Mouse (Mus musculus): ENCODE data around the gene Dot1l. TPM values are rescaled to one million over a fixed set of nuclear protein-coding genes. Genes with fewer than 3 reads are reported as not detected.

Dot1l gene
- total and polyA plus RNA-seq, 3 experiments = 8.7 to 118 (median 105) TPM

DNA sequence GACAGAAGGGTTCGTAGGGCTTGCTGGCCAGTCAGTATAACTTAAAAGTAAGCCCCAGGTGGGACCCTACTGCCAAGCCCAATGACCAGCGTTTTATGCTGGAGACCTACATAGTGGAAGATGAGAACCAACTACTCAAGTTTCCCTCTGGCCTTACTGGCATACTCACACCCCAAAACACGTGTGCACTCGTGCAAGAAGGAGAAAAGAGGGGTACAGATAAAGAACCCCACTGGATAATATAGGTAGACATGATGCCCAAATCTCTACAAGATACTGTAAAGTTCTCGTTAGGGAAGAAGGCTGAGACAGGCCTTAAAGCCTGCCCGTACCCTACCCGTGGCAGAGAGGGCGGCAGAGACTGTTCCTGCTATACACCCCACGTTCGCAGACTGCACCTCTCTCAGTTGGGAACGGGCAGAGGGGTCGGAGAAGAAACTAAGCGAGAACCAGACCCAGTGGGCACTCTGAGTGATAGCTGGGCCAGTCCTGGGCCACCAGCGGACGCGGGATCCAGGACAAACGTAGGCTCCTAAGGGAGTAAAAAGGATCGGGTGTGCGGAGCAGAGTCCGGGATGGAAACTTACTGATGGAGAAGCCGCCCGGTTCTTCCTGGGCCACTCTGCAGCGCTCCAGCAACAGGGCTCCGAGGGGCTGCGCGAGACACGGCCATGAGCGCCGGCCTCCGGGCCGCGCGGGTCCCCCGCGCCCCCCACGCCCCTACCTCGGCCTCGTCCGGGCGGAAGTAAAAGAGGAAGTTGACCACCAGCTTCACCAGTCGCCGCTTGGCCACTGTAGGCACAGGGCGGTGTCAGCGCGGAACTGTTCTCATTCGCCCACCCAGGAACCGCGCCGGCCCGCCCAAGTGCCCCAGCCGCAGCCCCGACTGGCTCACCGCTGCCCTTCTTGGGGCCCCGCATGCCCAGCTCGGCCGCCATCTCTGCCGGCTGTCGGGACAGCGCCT is 42.5 kb downstream of the Dot1l start:
- H3K36me3 ChIP-seq (replicated peaks) = peaks cover 80% of the 10 kb centered on the region
- no peaks in the 10 kb centered on the region for H3K27me3 ChIP-seq (ENCODE audit: insufficient read depth, low read length)
- ATAC-seq (ENCODE audit: extremely low read depth, insufficient number of reproducible peaks, low FRiP score, poor library complexity, severe bottlenecking) = peak; percentile 23; the same call in 1 of the 2 replicates
- H3K4me1 ChIP-seq (ENCODE audit: insufficient read depth, low read depth, low read length) = peaks cover 72% of the 10 kb centered on the region
- no peaks in the 10 kb centered on the region for H3K9me3 ChIP-seq (replicated peaks)
- TF ChIP-seq GATA2 (IDR thresholded peaks at IDR 0.05; ENCODE audit: borderline replicate concordance, low read depth, low read length) (no peak), GATA1 (IDR thresholded peaks at IDR 0.05; ENCODE audit: borderline replicate concordance, low read length) (no peak), CTCF (IDR thresholded peaks at IDR 0.05; ENCODE audit: low read depth, low read length) (no peak), TAL1 (conservative IDR thresholded peaks at IDR 0.05; ENCODE audit: low read depth, low read length) (no peak), POLR2AphosphoS5 (IDR thresholded peaks at IDR 0.05; ENCODE audit: insufficient replicate concordance, low read depth, low read length) (no peak; the same call in 1 of the 2 replicates)
- peak; percentile 79 for DNase-seq (ENCODE audit: low spot score)
- peak overlapping the region; percentile 86 for H3K4me3 ChIP-seq (ENCODE audit: low read depth, low read length)

DNA sequence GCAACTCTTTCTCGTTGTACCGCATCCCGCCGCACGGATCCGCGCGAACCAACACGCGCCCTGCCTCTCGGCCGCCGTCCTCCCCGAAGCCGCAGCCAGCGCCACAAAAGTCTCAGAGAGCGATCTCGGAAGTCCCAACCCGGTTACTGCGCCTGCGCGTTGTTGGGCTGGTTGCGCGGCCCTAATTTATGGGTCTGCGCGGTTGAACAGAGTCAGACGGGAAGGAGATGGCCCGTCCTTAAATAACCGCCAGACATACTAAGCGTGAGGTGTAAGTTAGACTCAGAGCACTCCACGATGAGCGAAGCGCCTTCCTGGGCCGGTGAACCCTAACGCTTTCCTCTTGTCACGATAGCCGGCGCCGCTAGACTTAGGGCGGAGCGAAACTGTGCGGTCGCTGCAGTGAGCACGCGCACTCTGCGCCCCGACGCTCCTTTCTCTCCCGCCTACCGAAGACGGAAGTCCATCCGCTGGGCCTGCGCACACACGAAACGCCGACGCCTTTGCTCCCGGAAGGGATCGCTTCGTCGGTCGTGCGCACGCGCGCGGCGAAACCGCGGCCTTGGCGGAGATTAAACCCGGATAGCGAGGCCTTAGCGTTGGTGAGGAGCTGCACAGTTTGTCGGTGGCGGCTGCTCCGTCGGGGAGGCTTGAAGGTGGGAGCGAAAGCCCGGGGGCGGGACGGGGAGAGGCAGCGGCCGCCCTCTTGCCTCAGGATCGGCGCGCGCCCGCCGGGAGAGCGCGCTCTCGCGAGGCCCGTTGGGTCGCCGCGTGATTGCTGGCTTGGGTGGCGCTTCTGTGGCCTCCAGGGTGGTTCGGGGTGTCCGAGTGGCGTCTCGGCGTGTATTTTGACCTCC is 43.4 kb downstream of the Dot1l start, which contains the start of the genes Sf3a2 and Plekhj1:
TSS of gene Sf3a2 (plus strand) at position 49 of the 857 bp plus-strand sequence.
TSS of gene Plekhj1 (minus strand) at position 477 of the 857 bp plus-strand sequence.
- peaks cover 72% of the 10 kb centered on the region for H3K4me1 ChIP-seq (ENCODE audit: insufficient read depth, low read depth, low read length)
- peaks cover 80% of the 10 kb centered on the region for H3K36me3 ChIP-seq (replicated peaks)
- H3K9me3 ChIP-seq (replicated peaks) = no peaks in the 10 kb centered on the region
- ATAC-seq (ENCODE audit: extremely low read depth, insufficient number of reproducible peaks, low FRiP score, poor library complexity, severe bottlenecking) = peak; percentile 79
- peak; percentile 96 for DNase-seq (ENCODE audit: low spot score)
- no peaks in the 10 kb centered on the region for H3K27me3 ChIP-seq (ENCODE audit: insufficient read depth, low read length)
- H3K4me3 ChIP-seq (ENCODE audit: low read depth, low read length) = peak within 1 kb of the TSS; percentile 86
- TF ChIP-seq GATA1 (IDR thresholded peaks at IDR 0.05; ENCODE audit: borderline replicate concordance, low read length) (no peak), CTCF (IDR thresholded peaks at IDR 0.05; ENCODE audit: low read depth, low read length) (no peak), TAL1 (conservative IDR thresholded peaks at IDR 0.05; ENCODE audit: low read depth, low read length) (no peak)

DNA sequence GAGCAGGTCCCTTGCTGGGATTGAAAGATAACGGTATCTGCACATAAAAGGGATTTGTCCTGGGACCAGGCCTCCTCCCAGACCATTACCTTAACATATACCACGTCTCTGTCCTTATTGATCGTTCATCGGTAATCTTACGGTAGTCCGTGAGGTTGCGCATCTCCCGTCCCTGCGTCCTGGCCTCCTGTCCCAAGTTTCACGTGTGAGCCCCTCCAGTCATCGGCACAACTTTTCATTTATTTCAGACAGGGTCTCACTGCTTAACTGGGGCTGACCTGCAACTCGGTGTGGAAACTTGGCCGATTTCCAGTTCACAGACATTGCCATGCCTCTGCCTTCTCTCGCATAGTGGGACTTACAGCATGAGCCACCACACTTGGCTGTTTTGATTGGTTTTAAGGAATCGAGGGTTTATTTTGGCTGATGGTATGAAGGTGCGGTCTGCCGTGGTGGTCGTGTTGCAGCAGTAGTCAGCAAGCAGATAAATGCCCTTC is 44.1 kb downstream of the Dot1l start:
- ATAC-seq (ENCODE audit: extremely low read depth, insufficient number of reproducible peaks, low FRiP score, poor library complexity, severe bottlenecking) (no peak), DNase-seq (ENCODE audit: low spot score) (no peak)
- H3K36me3 ChIP-seq (replicated peaks) = peaks cover 80% of the 10 kb centered on the region
- H3K9me3 ChIP-seq (replicated peaks) = no peaks in the 10 kb centered on the region
- peaks cover 71% of the 10 kb centered on the region for H3K4me1 ChIP-seq (ENCODE audit: insufficient read depth, low read depth, low read length)
- peak overlapping the region; percentile 86 for H3K4me3 ChIP-seq (ENCODE audit: low read depth, low read length)
- TF ChIP-seq POLR2AphosphoS5 (IDR thresholded peaks at IDR 0.05; ENCODE audit: insufficient replicate concordance, low read depth, low read length) (no peak), GATA2 (IDR thresholded peaks at IDR 0.05; ENCODE audit: borderline replicate concordance, low read depth, low read length) (no peak), CTCF (IDR thresholded peaks at IDR 0.05; ENCODE audit: low read depth, low read length) (no peak), GATA1 (IDR thresholded peaks at IDR 0.05; ENCODE audit: borderline replicate concordance, low read length) (no peak), TAL1 (conservative IDR thresholded peaks at IDR 0.05; ENCODE audit: low read depth, low read length) (no peak)
- no peaks in the 10 kb centered on the region for H3K27me3 ChIP-seq (ENCODE audit: insufficient read depth, low read length)

DNA sequence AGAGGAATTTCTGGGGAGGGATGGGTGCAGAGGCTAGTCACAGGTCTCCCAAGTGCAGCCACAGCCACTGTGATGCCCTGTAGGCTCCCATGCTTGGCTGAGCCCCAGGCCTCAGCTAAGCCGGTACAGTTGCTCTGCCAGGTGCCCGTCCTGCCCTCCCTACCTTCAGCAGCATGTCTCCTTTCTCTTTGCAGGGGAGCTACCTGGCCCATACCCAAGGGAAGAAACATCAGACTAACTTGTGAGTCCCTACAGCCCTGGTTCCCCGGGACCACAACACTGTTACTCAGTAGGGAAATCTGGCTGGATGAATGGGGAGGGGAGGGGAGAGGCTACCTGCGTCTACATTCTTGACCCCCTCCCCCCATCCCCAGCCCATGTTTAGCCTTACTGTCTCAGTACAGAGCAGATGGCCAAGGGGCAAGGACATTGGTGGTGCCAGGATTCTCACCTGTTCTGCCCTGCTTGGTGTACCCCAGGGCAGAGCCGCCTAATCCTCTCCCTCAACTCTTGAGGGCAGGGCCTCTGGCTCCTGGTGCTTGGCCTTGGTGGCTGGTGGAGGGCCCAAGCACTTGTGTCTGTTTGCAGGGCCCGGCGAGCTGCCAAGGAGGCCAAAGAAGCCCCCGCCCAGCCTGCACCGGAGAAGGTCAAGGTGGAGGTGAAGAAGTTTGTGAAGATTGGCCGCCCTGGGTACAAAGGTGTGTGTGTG is 47.4 kb downstream of the Dot1l start:
- Histone ChIP-seq H3K36me3 (replicated peaks) (peaks cover 80% of the 10 kb centered on the region), H3K4me1 (ENCODE audit: insufficient read depth, low read depth, low read length) (peaks cover 59% of the 10 kb centered on the region), H3K27me3 (ENCODE audit: insufficient read depth, low read length) (no peaks in the 10 kb centered on the region; the same call in 1 of the 2 replicates), H3K9me3 (replicated peaks) (peaks cover 13% of the 10 kb centered on the region), H3K4me3 (ENCODE audit: low read depth, low read length) (no peak overlapping the region)
- no peak for TF ChIP-seq GATA1 (IDR thresholded peaks at IDR 0.05; ENCODE audit: borderline replicate concordance, low read length)
- no peak for TF ChIP-seq POLR2AphosphoS5 (IDR thresholded peaks at IDR 0.05; ENCODE audit: insufficient replicate concordance, low read depth, low read length)
- DNase-seq (ENCODE audit: low spot score) (no peak), ATAC-seq (ENCODE audit: extremely low read depth, insufficient number of reproducible peaks, low FRiP score, poor library complexity, severe bottlenecking) (no peak)

DNA sequence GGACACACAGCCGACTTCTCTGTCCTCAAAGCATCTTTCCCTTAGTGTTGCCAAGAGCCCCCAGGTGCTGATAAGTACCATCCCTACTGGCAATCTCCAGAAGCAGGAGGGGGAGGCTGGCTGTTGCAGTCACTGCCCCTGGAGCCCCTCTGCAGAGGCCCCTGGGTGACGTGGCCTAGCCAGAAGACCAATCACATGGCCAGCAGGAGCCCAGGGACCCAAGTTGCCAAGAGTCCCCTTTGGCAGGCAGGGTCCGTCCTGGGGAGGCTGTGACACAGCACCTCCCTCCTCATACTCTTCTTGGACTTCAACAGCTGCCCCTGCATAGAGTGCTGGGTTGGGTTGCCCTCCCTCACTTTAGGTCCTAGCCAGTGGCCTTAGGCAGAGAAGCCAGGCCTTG is 48.0 kb downstream of the Dot1l start:
- ATAC-seq (ENCODE audit: extremely low read depth, insufficient number of reproducible peaks, low FRiP score, poor library complexity, severe bottlenecking) = no peak
- TF ChIP-seq GATA1 (IDR thresholded peaks at IDR 0.05; ENCODE audit: borderline replicate concordance, low read length) (no peak), GATA2 (IDR thresholded peaks at IDR 0.05; ENCODE audit: borderline replicate concordance, low read depth, low read length) (no peak), TAL1 (conservative IDR thresholded peaks at IDR 0.05; ENCODE audit: low read depth, low read length) (no peak), POLR2AphosphoS5 (IDR thresholded peaks at IDR 0.05; ENCODE audit: insufficient replicate concordance, low read depth, low read length) (no peak), CTCF (IDR thresholded peaks at IDR 0.05; ENCODE audit: low read depth, low read length) (no peak)
- H3K4me1 ChIP-seq (ENCODE audit: insufficient read depth, low read depth, low read length) = peaks cover 60% of the 10 kb centered on the region

More for the DNA sequence above, 48.0 kb downstream of the Dot1l start:
- DNase-seq (ENCODE audit: low spot score) = no peak
- Histone ChIP-seq H3K36me3 (replicated peaks) (peaks cover 82% of the 10 kb centered on the region), H3K4me3 (ENCODE audit: low read depth, low read length) (no peak overlapping the region), H3K27me3 (ENCODE audit: insufficient read depth, low read length) (peaks cover under 1% of the 10 kb centered on the region; the same call in 1 of the 2 replicates), H3K9me3 (replicated peaks) (peaks cover 14% of the 10 kb centered on the region)

Measured in G1E (cell line).